Mouse (Mus musculus) midbrain, embryonic 15.5 days (tissue): ENCODE data around the gene Myrf. TPM values are rescaled to one million over a fixed set of nuclear protein-coding genes. Genes with fewer than 3 reads are reported as not detected.

ENCODE experiments used
- ATAC-seq: fragments of 200-750 bp; cut with Nextera tagmentation; replicated peaks from 2 replicates; pipeline ENCODE4 v1.8.0; 2017; ENCODE audit warnings: moderate TSS enrichment
- H3K27ac ChIP-seq: fragments of 300-500 bp; sonication (generic); 2 replicates; pipeline ENCODE4 v1.5.1; 2015; ENCODE audit warnings: mild to moderate bottlenecking, inconsistent platforms
- H3K27me3 ChIP-seq: fragments of 300-500 bp; sonication (generic); replicated peaks from 2 replicates; pipeline ENCODE4 v1.6.1; 2015; ENCODE audit warnings: inconsistent platforms
- H3K36me3 ChIP-seq: fragments of 300-500 bp; sonication (generic); replicated peaks from 2 replicates; pipeline ENCODE4 v1.6.1; 2015; ENCODE audit warnings: inconsistent platforms
- H3K4me1 ChIP-seq: fragments of 300-500 bp; sonication (generic); 2 replicates; pipeline ENCODE4 v1.6.1; 2015; ENCODE audit warnings: inconsistent platforms
- H3K4me2 ChIP-seq: fragments of 300-500 bp; sonication (generic); 2 replicates; pipeline ENCODE4 v1.6.1; 2015; ENCODE audit warnings: inconsistent platforms, mild to moderate bottlenecking, moderate library complexity
- H3K4me3 ChIP-seq: fragments of 300-500 bp; sonication (generic); 2 replicates; pipeline ENCODE4 v1.5.1; 2015; ENCODE audit warnings: mild to moderate bottlenecking, inconsistent platforms
- H3K9ac ChIP-seq: fragments of 300-500 bp; sonication (generic); 2 replicates; pipeline ENCODE4 v1.6.1; 2015; ENCODE audit warnings: mild to moderate bottlenecking, inconsistent platforms
- H3K9me3 ChIP-seq: fragments of 300-500 bp; sonication (generic); 2 replicates; pipeline ENCODE4 v1.6.1; 2016; ENCODE audit warnings: inconsistent platforms
- WGBS: fragments of 180-500 bp; shearing (Covaris S2); methylation state at CpG from one replicate; pipeline ENCODE4 v1.1.7; 2015; ENCODE audit warnings: mixed read lengths; 5-methylcytosine and 5-hydroxymethylcytosine counted together
- polyA plus RNA-seq: library from polyadenylated mRNA; unstranded; fragments of >200 nt; fragmentation: Nextera tagmentation; extraction: Ambion mirVana; gene quantifications from 2 replicates; pipeline ENCODE4 v1.2.1, GENCODE M21; 2015

The Myrf gene
- polyA plus RNA-seq, 1 experiment from 2014 or later = 0.62 TPM

GRCm38 (mm10) chr19:10242916-10243315 is 2.4 kb upstream of the Myrf start:
- 7% methylated on average over 8 of the region's 8 CpGs for WGBS
- H3K9me3 ChIP-seq = no peaks in the 10 kb centered on the region

GRCm38 (mm10) chr19:10239975-10240653 is 434 bp downstream of the Myrf start:
- Histone ChIP-seq H3K27me3 (peaks cover 11% of the 10 kb centered on the region; the same call in 1 of the 2 replicates), H3K36me3 (no peaks in the 10 kb centered on the region), H3K4me2 (peak overlapping the region; percentile 63), H3K9ac (peak overlapping the region; percentile 19; the same call in 1 of the 2 replicates), H3K4me1 (peaks cover 9% of the 10 kb centered on the region; the same call in 1 of the 2 replicates), H3K27ac (no peak overlapping the region), H3K4me3 (peak overlapping the region; percentile 42), H3K9me3 (no peaks in the 10 kb centered on the region)
- 2% methylated on average over 26 of the region's 26 CpGs for WGBS
- no peak; the same call in 1 of the 2 replicates for ATAC-seq

More at GRCm38 (mm10) chr19:10242916-10243315, 2.4 kb upstream of the Myrf start:
- H3K27ac ChIP-seq = no peak overlapping the region
- ATAC-seq = no peak
- H3K9ac ChIP-seq = no peak overlapping the region
- peaks cover 9% of the 10 kb centered on the region; the same call in 1 of the 2 replicates for H3K4me1 ChIP-seq
- H3K4me2 ChIP-seq = no peak overlapping the region
- no peak overlapping the region for H3K4me3 ChIP-seq
- H3K36me3 ChIP-seq = 0 out of 2 replicates have a peak, but pooled peaks cover 4% of the 10 kb centered on the region
- peaks cover 11% of the 10 kb centered on the region; the same call in 1 of the 2 replicates for H3K27me3 ChIP-seq

- Histone ChIP-seq H3K27me3 (peaks cover 11% of the 10 kb centered on the region; the same call in 1 of the 2 replicates), H3K4me1 (peaks cover 9% of the 10 kb centered on the region; the same call in 1 of the 2 replicates), H3K4me3 (no peak overlapping the region), H3K4me2 (no peak overlapping the region), H3K9ac (no peak overlapping the region), H3K36me3 (no peaks in the 10 kb centered on the region), H3K9me3 (no peaks in the 10 kb centered on the region), H3K27ac (no peak overlapping the region)
- WGBS = 42% methylated on average over 2 of the region's 2 CpGs
- no peak for ATAC-seq
These were observed 1.1 kb downstream of the Myrf start for GRCm38 (mm10) chr19:10239419-10239818.

DNA sequence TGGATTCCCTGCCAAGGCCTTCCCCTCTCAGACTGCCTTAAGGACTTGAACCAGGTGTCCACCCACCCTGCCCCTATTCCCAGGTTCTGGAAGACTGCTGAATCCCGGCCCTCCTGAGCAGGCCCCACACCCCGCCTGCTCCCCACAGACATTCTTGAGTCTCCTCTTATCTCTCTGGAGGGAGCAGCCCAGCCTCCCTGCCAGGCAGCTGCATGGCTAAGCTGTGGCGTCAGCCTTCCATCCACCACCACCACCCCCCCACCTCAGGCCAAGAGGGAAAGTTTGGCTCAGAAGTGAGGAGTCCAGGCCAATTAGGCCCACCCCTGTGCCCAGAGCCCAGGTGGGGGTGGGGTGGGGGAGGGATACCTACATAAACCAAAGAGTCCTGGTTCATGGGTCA is 2.1 kb downstream of the Myrf start:
- no peak overlapping the region for H3K27ac ChIP-seq
- H3K27me3 ChIP-seq = peaks cover 11% of the 10 kb centered on the region; the same call in 1 of the 2 replicates
- H3K4me3 ChIP-seq = no peak overlapping the region
- no peak overlapping the region for H3K4me2 ChIP-seq
- H3K4me1 ChIP-seq = peaks cover 9% of the 10 kb centered on the region; the same call in 1 of the 2 replicates
- 57% methylated on average over 3 of the region's 3 CpGs for WGBS
- no peaks in the 10 kb centered on the region for H3K36me3 ChIP-seq
- H3K9me3 ChIP-seq = no peaks in the 10 kb centered on the region
- H3K9ac ChIP-seq = no peak overlapping the region
- no peak for ATAC-seq

DNA sequence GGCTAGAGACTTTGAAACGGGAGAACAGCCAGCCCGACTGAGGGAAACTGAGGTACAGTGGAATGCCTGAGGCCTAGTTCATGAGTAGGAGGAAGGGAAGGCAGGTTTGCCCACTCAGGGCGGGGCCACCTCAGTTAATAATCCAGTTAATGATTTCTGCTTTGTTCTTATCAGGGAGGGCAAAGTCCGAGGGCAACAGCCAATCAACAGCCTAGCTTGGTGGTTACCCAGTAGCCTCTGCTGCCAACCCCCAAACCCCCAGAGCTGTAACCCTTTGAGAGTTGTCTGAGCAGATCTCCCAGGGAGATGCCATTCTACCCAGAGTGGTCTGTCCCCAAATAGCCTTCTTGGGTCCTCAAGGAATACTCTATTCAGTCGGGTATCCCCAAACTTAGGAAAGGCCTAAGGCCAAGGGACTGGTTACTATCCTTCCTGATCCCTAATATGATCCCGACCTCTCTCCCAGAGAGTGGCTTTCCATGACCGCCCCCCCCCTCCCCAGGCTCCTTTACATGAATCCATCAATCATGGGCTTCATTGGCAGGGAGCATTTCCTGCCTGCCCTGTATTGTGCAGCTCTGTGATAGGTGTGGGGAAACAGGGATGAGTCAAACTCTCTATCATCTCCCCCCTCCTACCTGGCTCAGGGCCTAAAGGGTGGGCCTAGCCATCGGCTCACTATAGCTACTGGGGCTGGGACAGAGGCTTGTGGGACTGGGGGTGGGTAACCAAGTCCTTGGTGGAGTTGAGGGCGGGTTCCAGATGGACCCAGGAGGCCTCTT is 4.6 kb downstream of the Myrf start:
- peaks cover 9% of the 10 kb centered on the region; the same call in 1 of the 2 replicates for H3K4me1 ChIP-seq
- no peaks in the 10 kb centered on the region for H3K36me3 ChIP-seq
- H3K9me3 ChIP-seq = no peaks in the 10 kb centered on the region
- H3K9ac ChIP-seq = no peak overlapping the region
- H3K27ac ChIP-seq = no peak overlapping the region
- peaks cover 9% of the 10 kb centered on the region; the same call in 1 of the 2 replicates for H3K27me3 ChIP-seq
- WGBS = 81% methylated on average over 9 of the region's 9 CpGs
- no peak overlapping the region for H3K4me2 ChIP-seq
- H3K4me3 ChIP-seq = no peak overlapping the region
- no peak for ATAC-seq

DNA sequence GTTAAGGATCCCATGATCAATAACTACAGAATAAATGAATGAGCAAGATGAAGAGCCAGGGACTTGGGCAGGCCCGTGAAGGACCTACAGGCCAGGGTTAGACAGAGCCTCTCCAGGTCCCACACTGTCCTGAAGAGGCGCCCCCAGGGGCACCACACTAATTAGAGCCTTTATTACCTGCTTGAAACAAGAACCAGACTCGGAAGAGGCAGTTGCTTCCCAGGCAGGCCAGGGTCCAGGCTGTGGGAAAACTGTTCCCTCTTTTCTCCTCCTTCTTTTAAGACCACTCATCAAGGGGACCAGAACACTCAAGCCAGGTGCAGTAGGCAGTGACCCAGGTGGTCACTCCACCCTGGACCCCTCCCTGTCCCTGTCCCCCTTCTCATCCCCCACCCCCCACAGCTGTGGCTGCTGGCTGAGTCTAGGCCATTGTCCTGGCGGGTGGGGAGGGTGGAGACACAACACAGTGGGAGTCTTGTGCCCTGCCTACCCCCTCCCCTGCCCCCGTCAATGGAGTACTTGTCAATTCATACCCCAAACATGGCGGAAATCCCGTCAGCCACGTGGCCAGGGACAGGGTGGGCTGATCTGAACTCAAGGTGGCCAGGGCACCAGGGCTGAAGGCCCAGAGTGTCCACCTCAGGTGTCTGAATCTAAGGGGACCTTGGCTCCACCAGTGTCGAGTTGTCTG is 8.1 kb downstream of the Myrf start:
- Histone ChIP-seq H3K9ac (no peak overlapping the region), H3K4me1 (no peaks in the 10 kb centered on the region), H3K36me3 (no peaks in the 10 kb centered on the region), H3K27me3 (no peaks in the 10 kb centered on the region), H3K27ac (no peak overlapping the region), H3K4me3 (no peak overlapping the region), H3K9me3 (no peaks in the 10 kb centered on the region), H3K4me2 (no peak overlapping the region)
- WGBS = 35% methylated on average over 9 of the region's 9 CpGs
- ATAC-seq = no peak

- 17% methylated on average over 5 of the region's 5 CpGs for WGBS
- Histone ChIP-seq H3K9me3 (no peaks in the 10 kb centered on the region), H3K9ac (no peak overlapping the region), H3K4me3 (no peak overlapping the region), H3K36me3 (no peaks in the 10 kb centered on the region), H3K27me3 (no peaks in the 10 kb centered on the region), H3K4me2 (no peak overlapping the region), H3K4me1 (no peaks in the 10 kb centered on the region), H3K27ac (no peak overlapping the region)
- no peak for ATAC-seq
These were observed 8.7 kb downstream of the Myrf start for GRCm38 (mm10) chr19:10231871-10232270.

- ATAC-seq = no peak
- no peaks in the 10 kb centered on the region for H3K4me1 ChIP-seq
- no peaks in the 10 kb centered on the region for H3K9me3 ChIP-seq
- no peak overlapping the region for H3K4me3 ChIP-seq
- H3K27ac ChIP-seq = no peak overlapping the region
- WGBS = 9% methylated on average over 7 of the region's 7 CpGs
- H3K36me3 ChIP-seq = no peaks in the 10 kb centered on the region
- no peak overlapping the region for H3K4me2 ChIP-seq
- H3K9ac ChIP-seq = no peak overlapping the region
- H3K27me3 ChIP-seq = no peaks in the 10 kb centered on the region
These were observed 9.5 kb downstream of the Myrf start for GRCm38 (mm10) chr19:10231016-10231415.

GRCm38 (mm10) chr19:10225767-10226166 is 14.8 kb downstream of the Myrf start:
- no peak for ATAC-seq
- Histone ChIP-seq H3K4me2 (no peak overlapping the region), H3K27me3 (no peaks in the 10 kb centered on the region), H3K9ac (no peak overlapping the region), H3K9me3 (no peaks in the 10 kb centered on the region), H3K4me1 (peaks cover 5% of the 10 kb centered on the region; the same call in 1 of the 2 replicates), H3K27ac (no peak overlapping the region), H3K4me3 (no peak overlapping the region), H3K36me3 (no peaks in the 10 kb centered on the region)
- WGBS = 87% methylated on average over 4 of the region's 4 CpGs

- no peaks in the 10 kb centered on the region for H3K27me3 ChIP-seq
- ATAC-seq = 0 out of 2 replicates have a peak, but pooled peaks have one; percentile 24
- H3K36me3 ChIP-seq = no peaks in the 10 kb centered on the region
- no peak overlapping the region for H3K9ac ChIP-seq
- peaks cover 5% of the 10 kb centered on the region; the same call in 1 of the 2 replicates for H3K4me1 ChIP-seq
- 0 out of 2 replicates have a peak overlapping the region, but pooled peaks have one; percentile 9 for H3K4me2 ChIP-seq
- WGBS = 32% methylated on average over 26 of the region's 26 CpGs
- H3K9me3 ChIP-seq = no peaks in the 10 kb centered on the region
- no peak overlapping the region for H3K4me3 ChIP-seq
- no peak overlapping the region for H3K27ac ChIP-seq
These were observed 15.7 kb downstream of the Myrf start for GRCm38 (mm10) chr19:10224637-10225453.

GRCm38 (mm10) chr19:10223561-10223960 is 17.0 kb downstream of the Myrf start:
- peaks cover 5% of the 10 kb centered on the region; the same call in 1 of the 2 replicates for H3K4me1 ChIP-seq
- no peaks in the 10 kb centered on the region for H3K27me3 ChIP-seq
- no peaks in the 10 kb centered on the region for H3K36me3 ChIP-seq
- H3K9ac ChIP-seq = no peak overlapping the region
- ATAC-seq = no peak
- H3K4me2 ChIP-seq = no peak overlapping the region
- no peak overlapping the region for H3K4me3 ChIP-seq
- H3K9me3 ChIP-seq = no peaks in the 10 kb centered on the region
- WGBS = 69% methylated on average over 4 of the region's 4 CpGs
- H3K27ac ChIP-seq = no peak overlapping the region
